Mouse (Mus musculus) fibroblast of lung, adult 2 months (primary cell): Measurements from ENCODE around the gene Alpl.

Experiments used
- DNase-seq: peaks from one replicate; pipeline ENCODE4 v3.0.0-alpha.2; 2011; ENCODE audit warnings: low read depth

Alpl gene

GRCm38 (mm10) chr4:137795611-137796557 lies at the start of gene Alpl:
Alpl (minus strand) TSS chr4:137796384.
- DNase-seq = no peak

- DNase-seq = no peak
Measured at GRCm38 (mm10) chr4:137844656-137845055, 48.5 kb upstream of the Alpl start.

- no peak for DNase-seq
Measured at GRCm38 (mm10) chr4:137839452-137839851, 43.3 kb upstream of the Alpl start.

GRCm38 (mm10) chr4:137838791-137839190 lies 42.6 kb upstream of the Alpl start:
- no peak for DNase-seq

GRCm38 (mm10) chr4:137837792-137838191 lies 41.6 kb upstream of the Alpl start:
- no peak for DNase-seq

- no peak for DNase-seq
Measured at GRCm38 (mm10) chr4:137836741-137837140, 40.6 kb upstream of the Alpl start.

- DNase-seq = no peak
Measured at GRCm38 (mm10) chr4:137835624-137836337, 39.6 kb upstream of the Alpl start.

GRCm38 (mm10) chr4:137831598-137831997 lies 35.4 kb upstream of the Alpl start:
- DNase-seq = no peak

GRCm38 (mm10) chr4:137830380-137830779 lies 34.2 kb upstream of the Alpl start:
- no peak for DNase-seq

- DNase-seq = no peak
Measured at GRCm38 (mm10) chr4:137824881-137825280, 28.7 kb upstream of the Alpl start.

- DNase-seq = no peak
Measured at GRCm38 (mm10) chr4:137823542-137823941, 27.4 kb upstream of the Alpl start.

GRCm38 (mm10) chr4:137822537-137822936 lies 26.4 kb upstream of the Alpl start:
- DNase-seq = no peak

GRCm38 (mm10) chr4:137820721-137821120 lies 24.5 kb upstream of the Alpl start:
- no peak for DNase-seq

- no peak for DNase-seq
Measured at GRCm38 (mm10) chr4:137819487-137819886, 23.3 kb upstream of the Alpl start.

GRCm38 (mm10) chr4:137818341-137818740 lies 22.2 kb upstream of the Alpl start:
- no peak for DNase-seq

- DNase-seq = no peak
Measured at GRCm38 (mm10) chr4:137816216-137816615, 20.0 kb upstream of the Alpl start.

- DNase-seq = no peak
Measured at GRCm38 (mm10) chr4:137815473-137815872, 19.3 kb upstream of the Alpl start.

- DNase-seq = no peak
Measured at GRCm38 (mm10) chr4:137814140-137814539, 18.0 kb upstream of the Alpl start.

- DNase-seq = no peak
Measured at GRCm38 (mm10) chr4:137812946-137813708, 16.9 kb upstream of the Alpl start.

- no peak for DNase-seq
Measured at GRCm38 (mm10) chr4:137809999-137810398, 13.8 kb upstream of the Alpl start.

- no peak for DNase-seq
Measured at GRCm38 (mm10) chr4:137807301-137807851, 11.2 kb upstream of the Alpl start.

- DNase-seq = no peak
Measured at GRCm38 (mm10) chr4:137801196-137801595, 5.0 kb upstream of the Alpl start.
